Mouse (Mus musculus) bone marrow macrophage, adult 2 months (primary cell): ENCODE results near the gene Tle4.

Experiments used
- CTCF ChIP-seq: IDR thresholded peaks from 2 replicates; pipeline ENCODE4 v1.5.1; 2012; ENCODE audit warnings: low read depth, mild to moderate bottlenecking, low read length, moderate library complexity
- POLR2A ChIP-seq: IDR thresholded peaks from 2 replicates; pipeline ENCODE4 v1.6.1; 2012; ENCODE audit warnings: mild to moderate bottlenecking, low read depth, low read length, borderline replicate concordance

DNA sequence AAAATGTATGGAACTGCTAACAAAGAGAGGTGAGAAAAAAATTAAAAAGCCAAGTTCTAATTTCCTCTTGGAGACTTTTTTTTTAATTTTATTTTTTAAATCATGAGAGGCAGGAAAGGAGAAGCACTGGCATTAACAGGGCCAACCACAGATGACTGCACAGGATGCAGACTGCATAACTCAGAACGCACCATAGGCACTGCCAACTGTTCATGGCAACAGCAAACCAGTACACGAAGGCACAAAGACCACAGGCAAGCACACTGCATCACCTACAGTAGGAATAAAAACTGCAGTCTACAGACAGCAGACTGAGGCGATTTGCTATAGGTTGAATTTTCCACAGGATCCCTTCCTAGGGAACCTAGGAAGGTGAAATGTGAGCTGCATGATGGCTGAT is 112.7 kb downstream of the Tle4 start:
- TF ChIP-seq CTCF (no peak), POLR2A (no peak)
